In genomic region chr15:84251227-84251626, GRCm38 (mm10) we compare ENCODE assay signal across 8 mouse cellular contexts. TPM values are rescaled to one million over a fixed set of nuclear protein-coding genes. Genes with fewer than 3 reads are reported as not detected.
A peak's percentile ranks its signal among the peaks of the same experiment; 100 is the strongest.
DNase-seq lines count a peak whose midpoint lies in the region; ATAC-seq lines count a peak whose summit lies in the region.

No protein-coding gene starts in this region.

- ATAC-seq in hindbrain, embryonic 16.5 days: peak; percentile 57; the same call in 1 of the 2 replicates

- H3K27ac ChIP-seq in hindbrain, embryonic 16.5 days (ENCODE audit: low read depth, low read length): no peak overlapping the region

- H3K9me3 ChIP-seq in hindbrain, embryonic 16.5 days (ENCODE audit: control insufficient read depth, low read length): no peaks in the 10 kb centered on the region; the same call in 1 of the 2 replicates

- H3K4me1 ChIP-seq in hindbrain, embryonic 16.5 days (ENCODE audit: control insufficient read depth, insufficient read depth, low read depth, low read length): peaks cover 4% of the 10 kb centered on the region

- DNase-seq in retina, postnatal 1 day: peak; percentile 70
- DNase-seq in retina, embryonic 14.5 days (ENCODE audit: low spot score): no peak
- peak; percentile 85 for DNase-seq in gastrocnemius, adult 18-20 months (ENCODE audit: low spot score)
- peak; percentile 89 for DNase-seq in skeletal muscle tissue, adult 2 months (ENCODE audit: low read depth, low spot score)
- DNase-seq in left cerebral cortex, postnatal 14 days (ENCODE audit: low spot score in 2 of 2): no peak
- no peak for DNase-seq in adipocyte (ENCODE audit: low spot score)
- no peak for DNase-seq in spleen, postnatal 10 days (ENCODE audit: low spot score in 2 of 2)

- H3K4me3 ChIP-seq in hindbrain, embryonic 16.5 days (ENCODE audit: low read length): no peak overlapping the region

- intact Hi-C loops in left cerebral cortex, postnatal 14 days (cut with DNase I): no loop called here

- no peak overlapping the region for H3K4me2 ChIP-seq in hindbrain, embryonic 16.5 days (ENCODE audit: low read length)

- whole genome bisulfite sequencing in hindbrain, embryonic 16.5 days: 27% methylated on average over 13 of the region's 13 CpGs

- no peaks in the 10 kb centered on the region for H3K36me3 ChIP-seq in hindbrain, embryonic 16.5 days (ENCODE audit: control insufficient read depth, insufficient read depth, low read length)

- H3K27me3 ChIP-seq in hindbrain, embryonic 16.5 days (replicated peaks; ENCODE audit: control insufficient read depth, insufficient read depth, low read length): no peaks in the 10 kb centered on the region

- no peak overlapping the region for H3K9ac ChIP-seq in hindbrain, embryonic 16.5 days (ENCODE audit: low read depth, low read length)

RNA-seq across cellular contexts. Expression of gene Parvb, which starts 19.4 kb away (rescaled TPM):
- total RNA-seq in gastrocnemius, adult 18-20 months (2021): 10 to 100 TPM; 35.7 to 58.2 TPM
- polyA plus RNA-seq in hindbrain, embryonic 16.5 days (2015; fragmentation: Nextera tagmentation; extraction: Ambion mirVana): 4.3 and 4.8 TPM in 2 replicates
- 10 to 100 TPM; 28.4 to 28.7 TPM for total RNA-seq in left cerebral cortex, postnatal 14 days (2021)

RNA-seq across cellular contexts. Expression of gene Samm50, which starts 59.2 kb away (rescaled TPM):
- 100 to 1,000 TPM; 174 to 210 TPM for total RNA-seq in gastrocnemius, adult 18-20 months (2021)
- 94.4 and 95.3 TPM in 2 replicates for polyA plus RNA-seq in hindbrain, embryonic 16.5 days (2015; fragmentation: Nextera tagmentation; extraction: Ambion mirVana)
- total RNA-seq in left cerebral cortex, postnatal 14 days (2021): 10 to 100 TPM; 87.9 to 94.6 TPM

Comparison
In these comparisons a context has a peak if more than half of its experiments do, and no peak if none do; other contexts are left out.
1. DNase-seq: peak in retina, postnatal 1 day (single experiment), gastrocnemius, adult 18-20 months (single experiment) and skeletal muscle tissue, adult 2 months (single experiment); none in retina, embryonic 14.5 days (single experiment), left cerebral cortex, postnatal 14 days (0 of 2), adipocyte (single experiment) and spleen, postnatal 10 days (0 of 2).